Mouse (Mus musculus) cortical plate, adult 2 months (tissue): ENCODE measurements at regions not wholly inside any gene's neighbourhood (a gene's known extent, or its start where the extent isn't known, plus 50 kb on each side); places are given as distances from the start of the nearest gene placed in this dataset.

ENCODE experiments used
- CTCF ChIP-seq: fragments of 200-500 bp; IDR thresholded peaks from 2 replicates; pipeline ENCODE4 v1.5.1; 2011; ENCODE audit warnings: mild to moderate bottlenecking, control low read depth, low read length; ENCODE audit not compliant: insufficient read depth; ENCODE audit errors: extremely low read depth
- POLR2A ChIP-seq: fragments of 200-500 bp; IDR thresholded peaks from 2 replicates; pipeline ENCODE4 v1.6.1; 2011; ENCODE audit warnings: mild to moderate bottlenecking, low read length, control low read depth; ENCODE audit not compliant: insufficient read depth; ENCODE audit errors: extremely low read depth

- TF ChIP-seq POLR2A (no peak), CTCF (no peak)
Observed at GRCm38 (mm10) chr16:93193921-93194481, 368.1 kb upstream of the Runx1 start.
